Mouse (Mus musculus): ENCODE data around the gene Umodl1.

The Umodl1 gene

GRCm38 (mm10) chr17:31000897-31001296 lies 46.5 kb downstream of the Umodl1 start:
- no peak for DNase-seq

DNA sequence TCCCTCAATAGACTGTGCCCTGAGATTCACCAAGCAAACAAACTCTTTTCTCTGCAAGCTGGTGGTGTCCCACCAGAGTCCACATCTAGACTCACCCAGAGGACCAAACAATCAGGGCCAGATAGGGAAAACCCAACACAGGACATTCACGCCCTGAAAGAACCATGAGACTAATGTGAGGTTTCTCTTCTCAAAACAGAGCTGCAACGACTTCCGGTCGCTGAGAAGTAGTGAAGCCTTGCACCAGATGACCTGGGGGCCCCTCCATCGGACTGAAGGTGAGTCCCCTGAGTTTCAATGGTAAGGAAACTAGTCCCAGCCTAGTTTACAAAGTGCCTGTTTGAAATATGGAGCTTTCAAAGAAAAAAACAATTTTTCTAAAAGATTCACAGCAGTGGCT lies 48.2 kb downstream of the Umodl1 start:
- no peak for DNase-seq

DNA sequence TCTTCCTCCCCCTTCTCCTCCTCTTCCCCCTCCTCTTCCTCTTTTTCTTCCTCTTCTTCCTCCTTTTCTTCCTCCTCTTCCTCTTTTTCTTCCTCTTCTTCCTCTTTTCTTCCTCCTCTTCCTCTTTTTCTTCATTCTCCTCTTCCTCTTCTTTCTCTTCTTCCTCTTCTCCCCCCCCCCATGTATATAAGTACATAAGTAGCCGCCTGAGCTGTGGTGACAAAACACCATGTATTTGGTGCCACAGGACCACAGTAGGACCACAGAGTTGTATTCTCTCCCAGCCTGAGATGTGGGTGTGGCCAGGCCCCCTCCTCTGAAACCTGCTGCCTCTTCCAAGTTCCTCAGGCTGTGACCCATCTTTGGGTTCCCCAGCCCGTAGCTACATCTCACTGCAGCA lies 50.8 kb downstream of the Umodl1 start:
- DNase-seq = no peak

DNA sequence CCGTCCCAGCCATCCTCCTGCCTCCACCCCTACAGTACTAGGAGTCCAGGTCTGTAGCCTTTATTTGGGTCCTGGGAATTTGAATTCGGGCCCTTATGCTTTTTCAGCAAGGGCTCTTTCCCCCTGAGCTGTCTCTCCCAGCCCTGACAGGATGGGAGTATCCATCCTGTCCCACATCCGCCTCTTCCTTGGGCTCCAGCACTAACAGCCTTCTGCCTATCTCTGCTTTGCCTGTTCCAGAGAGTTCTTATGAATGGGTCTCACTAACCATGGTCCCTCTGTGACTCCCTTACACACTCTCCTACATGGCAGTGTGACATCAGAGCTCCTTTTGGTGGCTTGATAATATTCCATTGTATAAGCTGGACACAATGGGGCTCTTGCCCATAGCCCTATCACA lies 52.9 kb downstream of the Umodl1 start:
- no peak for DNase-seq

- DNase-seq = no peak
These were observed 54.0 kb downstream of the Umodl1 start for GRCm38 (mm10) chr17:31008416-31008815.

DNA sequence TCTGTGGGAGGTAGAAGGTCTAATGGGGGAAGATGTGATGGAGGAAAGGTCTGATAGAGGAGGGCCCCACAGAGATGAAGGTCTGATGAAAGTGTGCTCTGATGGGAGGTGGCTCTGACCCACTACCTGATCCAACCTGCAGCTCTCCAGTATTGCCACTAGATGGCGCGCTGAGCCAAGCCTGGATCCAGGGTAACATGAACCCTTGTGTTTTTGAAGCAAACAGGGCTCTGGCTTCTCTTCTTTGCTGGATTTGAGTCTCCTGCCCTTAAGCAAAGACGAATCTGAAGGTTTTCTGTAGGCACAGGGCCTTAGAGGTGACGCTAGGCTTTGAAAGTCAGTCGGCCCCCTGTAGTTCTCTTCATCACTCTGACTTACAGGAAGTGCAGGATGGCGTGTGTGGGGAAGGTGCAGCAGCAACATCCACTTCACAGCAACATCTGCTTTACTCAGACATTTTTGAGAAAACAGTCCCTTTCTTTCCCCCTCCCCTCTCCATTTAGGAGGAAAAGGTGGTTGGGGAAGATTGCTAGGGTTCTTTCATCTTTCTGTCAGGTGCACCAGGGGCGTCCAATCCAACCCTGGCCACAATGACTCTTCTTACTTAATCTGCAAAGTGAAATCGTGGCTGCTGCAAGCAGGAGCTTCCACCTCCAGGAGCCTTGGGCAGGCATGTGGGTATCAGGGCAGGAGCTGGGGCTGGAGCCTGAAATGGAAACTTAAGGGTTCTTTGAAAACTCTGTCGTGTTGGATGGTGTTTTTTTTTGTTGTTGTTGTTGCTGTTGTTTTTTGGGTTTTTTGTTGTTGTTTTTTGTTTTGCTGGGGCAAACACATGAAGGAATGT lies 57.3 kb downstream of the Umodl1 start:
- peak in 1 of 2 experiments; percentile 36 for DNase-seq

- DNase-seq = peak; percentile 51 to 79
These were observed 63.8 kb downstream of the Umodl1 start for GRCm38 (mm10) chr17:31018267-31018666.

DNA sequence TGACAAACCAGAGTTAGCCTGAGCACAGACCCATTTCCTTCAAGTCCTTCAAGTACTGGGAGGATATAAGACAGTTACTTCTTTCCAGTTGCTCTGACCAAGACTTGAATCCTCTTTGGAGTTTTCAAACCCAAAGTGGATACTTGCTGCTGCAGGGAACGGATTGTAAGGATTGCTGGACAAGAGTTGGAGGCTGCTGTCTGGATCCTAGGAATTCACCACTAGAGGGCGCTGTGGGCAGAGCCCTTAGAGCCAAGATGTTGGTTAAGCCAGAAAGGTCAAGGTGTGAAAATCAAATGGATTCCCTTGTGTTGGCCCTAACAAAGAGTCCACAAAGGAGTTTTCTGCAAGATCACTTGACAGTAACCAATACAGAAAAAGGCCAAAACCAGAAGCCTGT lies 65.1 kb downstream of the Umodl1 start:
- DNase-seq = peak; percentile 61 to 80

DNA sequence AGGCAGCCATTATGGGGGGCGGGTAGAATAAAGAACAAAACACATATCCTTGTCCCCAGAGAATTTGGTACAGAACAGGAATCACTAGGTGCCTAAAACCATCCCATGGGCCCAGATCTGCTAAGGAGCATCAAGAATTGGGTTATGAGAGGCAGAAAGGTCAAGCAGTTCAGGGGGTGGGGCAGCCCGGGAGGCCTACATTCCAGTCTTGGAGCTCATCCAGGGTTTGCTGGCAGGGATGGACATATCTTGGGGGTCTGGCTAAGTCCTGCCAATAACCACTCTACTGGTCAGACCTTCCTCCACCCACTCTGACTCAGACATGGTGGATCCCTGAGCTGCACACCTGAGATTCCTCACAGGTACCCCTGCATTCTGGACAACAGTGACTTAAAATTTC lies 65.6 kb downstream of the Umodl1 start:
- no peak for DNase-seq

DNA sequence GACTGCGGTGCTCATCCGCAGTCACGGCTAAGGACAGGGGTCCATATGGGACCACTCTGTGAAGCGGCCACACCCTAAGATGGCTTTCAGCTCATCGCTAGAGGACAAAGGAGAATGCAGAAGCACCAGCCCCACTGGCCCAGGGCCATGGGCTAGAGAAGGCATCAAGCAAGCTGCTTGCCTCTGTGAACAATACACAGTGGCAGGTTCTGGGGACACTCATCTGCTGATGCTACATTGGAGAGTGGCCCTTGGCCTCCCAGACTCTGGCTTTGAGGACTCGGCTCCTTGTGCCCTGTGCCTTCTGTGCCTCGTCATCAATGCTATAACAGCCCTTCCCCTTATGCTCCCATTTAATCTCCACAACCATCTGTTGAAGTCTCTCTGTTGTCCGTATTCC lies 66.8 kb downstream of the Umodl1 start:
- DNase-seq = no peak

- DNase-seq = no peak
These were observed 69.8 kb downstream of the Umodl1 start for GRCm38 (mm10) chr17:31024125-31024781.

GRCm38 (mm10) chr17:31024782-31025125 lies 70.3 kb downstream of the Umodl1 start:
- no peak for DNase-seq

DNA sequence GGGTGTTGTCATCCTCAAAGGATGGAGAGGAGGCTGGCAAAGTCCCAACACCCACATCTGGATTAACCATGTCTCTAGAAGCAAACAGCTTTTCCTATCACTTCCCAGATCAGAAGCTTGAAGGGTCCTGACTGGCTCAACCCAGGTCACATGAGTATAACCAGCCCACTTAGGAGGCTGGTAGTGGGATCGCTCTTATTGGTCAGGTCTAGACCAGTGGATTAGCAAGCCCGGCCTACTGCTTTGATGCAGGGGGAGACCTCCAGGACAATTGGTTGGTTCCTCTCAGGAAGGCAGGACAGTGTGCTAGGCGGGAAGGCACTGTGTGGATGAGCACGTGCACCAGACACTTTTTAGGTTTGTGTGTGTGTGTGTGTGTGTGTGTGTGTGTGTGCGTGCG lies 72.5 kb downstream of the Umodl1 start:
- no peak for DNase-seq

GRCm38 (mm10) chr17:31027723-31028122 lies 73.3 kb downstream of the Umodl1 start:
- no peak for DNase-seq

DNA sequence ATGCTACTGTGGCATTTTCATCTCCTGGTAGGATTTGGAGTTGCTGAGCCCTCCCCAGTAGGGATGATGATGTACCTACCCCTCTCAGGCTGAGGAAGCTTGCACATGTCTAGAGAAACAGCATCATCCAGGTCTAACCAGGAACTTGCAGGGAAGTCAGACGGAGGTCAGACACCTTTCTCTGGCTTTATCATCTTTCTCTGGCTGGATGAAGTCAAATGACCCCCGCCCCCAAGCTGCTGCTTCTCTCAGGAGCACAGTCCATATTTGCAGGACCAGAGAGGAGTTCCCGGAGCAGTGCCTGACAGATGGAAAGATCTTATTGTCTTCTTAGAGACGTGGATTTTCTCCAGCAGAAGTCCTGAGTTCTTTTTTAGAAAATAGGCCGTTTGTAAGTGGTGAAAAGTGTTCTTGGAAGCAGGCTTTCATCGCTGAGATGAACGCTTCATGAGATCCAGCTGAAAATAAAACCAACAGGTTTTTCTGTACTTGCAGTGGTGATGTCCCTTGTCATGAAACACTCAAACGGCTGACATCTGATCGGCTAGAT lies 74.5 kb downstream of the Umodl1 start:
- no peak for DNase-seq

GRCm38 (mm10) chr17:31029407-31029806 lies 75.0 kb downstream of the Umodl1 start:
- no peak for DNase-seq

DNA sequence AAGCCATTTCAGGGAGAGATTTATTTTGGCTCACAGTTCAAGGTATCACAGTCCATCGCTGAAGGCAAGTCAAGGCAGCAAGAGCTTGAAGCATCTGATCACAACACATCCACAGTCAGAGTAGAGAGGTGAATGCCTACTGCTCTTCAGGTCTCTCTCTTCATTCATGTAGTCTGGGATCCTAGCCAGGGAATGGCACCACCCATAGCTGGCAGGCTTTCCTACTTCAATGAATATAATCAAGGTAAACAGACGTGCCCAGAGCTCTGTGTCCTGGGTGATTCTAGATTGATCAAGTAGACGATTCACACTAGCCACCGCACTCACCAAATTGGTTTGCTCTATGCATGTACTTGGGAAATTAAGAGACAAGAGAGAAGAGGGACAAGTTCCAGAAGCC lies 77.9 kb downstream of the Umodl1 start:
- DNase-seq = no peak

DNA sequence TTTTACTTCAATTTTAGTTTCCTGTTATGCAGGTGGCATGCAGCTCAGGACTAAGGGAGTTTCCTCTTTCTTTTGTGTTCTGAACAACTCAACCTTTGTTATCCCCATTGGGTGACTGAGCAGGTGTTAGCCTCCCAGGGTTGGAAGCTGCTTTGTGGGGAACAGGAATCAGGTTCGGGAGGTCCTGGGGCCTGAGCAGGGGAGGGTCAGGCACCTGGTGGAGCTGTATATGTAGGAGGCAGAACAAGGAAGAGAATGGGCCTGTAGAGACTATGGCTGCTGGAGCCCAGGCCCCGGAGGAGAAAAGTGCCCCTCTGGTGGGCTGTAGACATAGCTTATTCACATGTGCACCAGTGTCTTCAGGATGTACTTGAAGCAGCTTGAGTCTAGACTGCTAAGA lies 78.8 kb downstream of the Umodl1 start:
- no peak for DNase-seq

- no peak for DNase-seq
These were observed 79.7 kb downstream of the Umodl1 start for GRCm38 (mm10) chr17:31034165-31034564.

DNA sequence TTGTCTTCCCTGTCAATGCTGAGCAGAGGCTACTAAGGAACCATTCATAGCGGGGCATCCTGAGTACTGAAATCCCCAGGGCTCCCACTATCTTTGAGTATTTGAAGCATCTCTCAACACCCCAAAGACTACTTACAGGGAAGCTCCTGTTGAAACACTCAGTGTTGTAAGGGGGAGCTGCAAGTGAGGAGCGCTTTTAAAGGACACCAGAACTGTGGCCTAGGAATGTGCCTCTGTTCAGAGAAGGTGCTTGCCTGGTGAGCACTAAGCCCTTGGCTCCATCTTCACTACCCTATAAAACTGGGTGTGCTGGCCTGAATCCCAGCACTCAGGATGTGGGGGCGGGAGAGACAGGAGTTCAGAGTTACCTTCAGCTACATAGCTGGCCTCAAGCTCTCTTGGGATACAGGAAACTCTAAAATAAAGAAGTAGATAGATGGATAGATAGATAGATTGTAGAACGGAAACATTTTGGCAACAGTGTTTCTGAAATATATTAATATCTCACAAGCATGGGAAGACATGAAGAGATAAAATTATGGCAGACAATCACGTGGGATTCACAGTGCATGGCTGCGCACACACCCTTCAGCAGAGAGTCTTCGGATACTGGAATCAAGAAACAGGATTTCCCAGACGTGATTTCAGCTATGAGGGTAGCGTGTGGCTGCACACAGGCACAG lies 80.4 kb downstream of the Umodl1 start:
- no peak for DNase-seq

GRCm38 (mm10) chr17:31036168-31036876 lies 81.9 kb downstream of the Umodl1 start:
- DNase-seq = no peak

GRCm38 (mm10) chr17:31037331-31037730 lies 82.9 kb downstream of the Umodl1 start:
- no peak for DNase-seq

GRCm38 (mm10) chr17:31038381-31038780 lies 83.9 kb downstream of the Umodl1 start:
- DNase-seq = peak; percentile 37 to 54

Data from kidney, postnatal 25 days (tissue).